Mouse (Mus musculus) liver, embryonic 11.5 days (tissue): ENCODE results near the gene Hcn2. TPM values are rescaled to one million over a fixed set of nuclear protein-coding genes. Genes with fewer than 3 reads are reported as not detected.
A peak's percentile ranks its signal among the peaks of the same experiment; 100 is the strongest.

ENCODE experiments used
- ATAC-seq: fragments of 200-750 bp; cut with Nextera tagmentation; replicated peaks from 2 replicates; pipeline ENCODE4 v1.8.0; 2017; ENCODE audit warnings: moderate number of reproducible peaks, mild to moderate bottlenecking, moderate TSS enrichment, moderate library complexity; ENCODE audit not compliant: low FRiP score
- DNase-seq: peaks from one replicate; pipeline ENCODE4 v3.0.0-alpha.2; 2017; ENCODE audit warnings: low spot score
- H3K27ac ChIP-seq: fragments of 300-500 bp; sonication (generic); 2 replicates; pipeline ENCODE4 v1.5.1; 2014; ENCODE audit warnings: mild to moderate bottlenecking, low read depth, low read length, control low read depth
- H3K27me3 ChIP-seq: fragments of 300-500 bp; sonication (generic); replicated peaks from 2 replicates; pipeline ENCODE4 v1.6.1; 2014; ENCODE audit warnings: low read length, mixed read lengths; ENCODE audit not compliant: control insufficient read depth, insufficient read depth
- H3K36me3 ChIP-seq: fragments of 300-500 bp; sonication (generic); 2 replicates; pipeline ENCODE4 v1.6.1; 2014; ENCODE audit warnings: mild to moderate bottlenecking, low read length, moderate library complexity, mixed read lengths; ENCODE audit not compliant: control insufficient read depth, insufficient read depth
- H3K4me1 ChIP-seq: fragments of 300-500 bp; sonication (generic); replicated peaks from 2 replicates; pipeline ENCODE4 v1.6.1; 2014; ENCODE audit warnings: low read length, mixed read lengths; ENCODE audit not compliant: control insufficient read depth, insufficient read depth
- H3K4me2 ChIP-seq: fragments of 300-500 bp; sonication (generic); 2 replicates; pipeline ENCODE4 v1.6.1; 2014; ENCODE audit warnings: mild to moderate bottlenecking, control low read depth, moderate library complexity
- H3K4me3 ChIP-seq: fragments of 300-500 bp; sonication (generic); 2 replicates; pipeline ENCODE4 v1.5.1; 2014; ENCODE audit warnings: low read depth, low read length, control low read depth
- H3K9ac ChIP-seq: fragments of 300-500 bp; sonication (generic); 2 replicates; pipeline ENCODE4 v1.6.1; 2014; ENCODE audit warnings: low read depth, low read length, control low read depth
- H3K9me3 ChIP-seq: fragments of 300-500 bp; sonication (generic); 2 replicates; pipeline ENCODE4 v1.6.1; 2016; ENCODE audit warnings: low read length, inconsistent platforms, mixed read lengths; ENCODE audit not compliant: control insufficient read depth
- WGBS: fragments of 180-500 bp; shearing (Covaris S2); extraction: QIAGEN DNeasy Blood & Tissue Kit; methylation state at CpG from one replicate; pipeline ENCODE4 v1.1.7; 2014; 5-methylcytosine and 5-hydroxymethylcytosine counted together
- polyA plus RNA-seq: library from polyadenylated mRNA; unstranded; fragments of >200 nt; fragmentation: Nextera tagmentation; extraction: Ambion mirVana; gene quantifications from 2 replicates; pipeline ENCODE4 v1.2.1, GENCODE M21; 2014

Gene Hcn2
- polyA plus RNA-seq: not detected in 2 replicates

GRCm38 (mm10) chr10:79716254-79716987, at the start of gene Hcn2:
TSS of gene Hcn2 (plus strand) at chr10:79716634.
- no peaks in the 10 kb centered on the region for H3K9me3 ChIP-seq
- peak within 1 kb of the TSS; percentile 91 for H3K4me2 ChIP-seq
- H3K4me3 ChIP-seq: peak within 1 kb of the TSS; percentile 67
- H3K36me3 ChIP-seq: peaks cover 7% of the 10 kb centered on the region; the same call in 1 of the 2 replicates
- no peak within 1 kb of the TSS for H3K27ac ChIP-seq
- H3K9ac ChIP-seq: 0 out of 2 replicates have a peak within 1 kb of the TSS, but pooled peaks have one; percentile 25
- WGBS: 2% methylated on average over 64 of the region's 91 CpGs
- peaks cover 54% of the 10 kb centered on the region for H3K27me3 ChIP-seq
- ATAC-seq (no peak; the same call in 1 of the 2 replicates), DNase-seq (no peak)
- H3K4me1 ChIP-seq: peaks cover 14% of the 10 kb centered on the region

GRCm38 (mm10) chr10:79668076-79668475, 48.4 kb upstream of the Hcn2 start:
- no peak overlapping the region for H3K9ac ChIP-seq
- H3K27ac ChIP-seq: no peak overlapping the region
- H3K4me1 ChIP-seq: peaks cover 13% of the 10 kb centered on the region
- no peak for ATAC-seq
- no peak for DNase-seq
- no peak overlapping the region for H3K4me3 ChIP-seq
- WGBS: 76% methylated on average over 5 of the region's 5 CpGs
- H3K36me3 ChIP-seq: no peaks in the 10 kb centered on the region
- no peaks in the 10 kb centered on the region for H3K27me3 ChIP-seq
- no peak overlapping the region for H3K4me2 ChIP-seq
- no peaks in the 10 kb centered on the region for H3K9me3 ChIP-seq

GRCm38 (mm10) chr10:79668771-79669575, 47.5 kb upstream of the Hcn2 start, which contains the start of gene Tpgs1:
TSS of gene Tpgs1 (plus strand) at chr10:79669369.
- Histone ChIP-seq H3K27ac (peak within 1 kb of the TSS; percentile 88), H3K4me2 (peak within 1 kb of the TSS; percentile 91), H3K4me3 (peak within 1 kb of the TSS; percentile 99), H3K9ac (peak within 1 kb of the TSS; percentile 86), H3K4me1 (peaks cover 13% of the 10 kb centered on the region), H3K27me3 (no peaks in the 10 kb centered on the region), H3K9me3 (no peaks in the 10 kb centered on the region), H3K36me3 (0 out of 2 replicates have a peak, but pooled peaks cover 2% of the 10 kb centered on the region)
- peak; percentile 74 for ATAC-seq
- WGBS: under 1% methylated on average over 45 of the region's 45 CpGs
- DNase-seq: peak; percentile 94

GRCm38 (mm10) chr10:79669576-79670057, 46.8 kb upstream of the Hcn2 start:
- under 1% methylated on average over 47 of the region's 47 CpGs for WGBS

GRCm38 (mm10) chr10:79670071-79670888, 46.2 kb upstream of the Hcn2 start:
- DNase-seq (no peak), ATAC-seq (peak; percentile 19; the same call in 1 of the 2 replicates)
- H3K4me2 ChIP-seq: peak overlapping the region; percentile 91
- 0 out of 2 replicates have a peak, but pooled peaks cover 2% of the 10 kb centered on the region for H3K36me3 ChIP-seq
- peak overlapping the region; percentile 99 for H3K4me3 ChIP-seq
- no peaks in the 10 kb centered on the region for H3K27me3 ChIP-seq
- no peaks in the 10 kb centered on the region for H3K9me3 ChIP-seq
- peak overlapping the region; percentile 86 for H3K9ac ChIP-seq
- H3K27ac ChIP-seq: 0 out of 2 replicates have a peak overlapping the region, but pooled peaks have one; percentile 88
- WGBS: 34% methylated on average over 15 of the region's 15 CpGs
- peaks cover 10% of the 10 kb centered on the region for H3K4me1 ChIP-seq

More at GRCm38 (mm10) chr10:79669576-79670057, 46.8 kb upstream of the Hcn2 start:
- H3K4me1 ChIP-seq: peaks cover 10% of the 10 kb centered on the region
- peak; percentile 58 for ATAC-seq
- H3K9ac ChIP-seq: peak overlapping the region; percentile 86
- H3K27me3 ChIP-seq: no peaks in the 10 kb centered on the region
- H3K4me2 ChIP-seq: peak overlapping the region; percentile 91
- H3K27ac ChIP-seq: peak overlapping the region; percentile 88
- H3K9me3 ChIP-seq: no peaks in the 10 kb centered on the region
- peak overlapping the region; percentile 99 for H3K4me3 ChIP-seq
- DNase-seq: peak; percentile 88
- H3K36me3 ChIP-seq: 0 out of 2 replicates have a peak, but pooled peaks cover 2% of the 10 kb centered on the region

GRCm38 (mm10) chr10:79671396-79672087, 44.9 kb upstream of the Hcn2 start:
- DNase-seq (no peak), ATAC-seq (no peak)
- no peaks in the 10 kb centered on the region for H3K27me3 ChIP-seq
- 67% methylated on average over 6 of the region's 6 CpGs for WGBS
- no peak overlapping the region for H3K4me3 ChIP-seq
- H3K36me3 ChIP-seq: peaks cover 2% of the 10 kb centered on the region; the same call in 1 of the 2 replicates
- peaks cover 10% of the 10 kb centered on the region for H3K4me1 ChIP-seq
- H3K9me3 ChIP-seq: no peaks in the 10 kb centered on the region
- 0 out of 2 replicates have a peak overlapping the region, but pooled peaks have one; percentile 17 for H3K4me2 ChIP-seq
- H3K27ac ChIP-seq: no peak overlapping the region
- no peak overlapping the region for H3K9ac ChIP-seq

- Histone ChIP-seq H3K4me2 (no peak overlapping the region), H3K4me3 (no peak overlapping the region), H3K4me1 (peaks cover 10% of the 10 kb centered on the region), H3K9me3 (no peaks in the 10 kb centered on the region), H3K27me3 (no peaks in the 10 kb centered on the region), H3K36me3 (peaks cover 2% of the 10 kb centered on the region; the same call in 1 of the 2 replicates), H3K27ac (no peak overlapping the region), H3K9ac (no peak overlapping the region)
- WGBS: 65% methylated on average over 3 of the region's 3 CpGs
- no peak for DNase-seq
- no peak for ATAC-seq
Measured at GRCm38 (mm10) chr10:79672088-79672455, 44.4 kb upstream of the Hcn2 start.
